Mouse (Mus musculus) liver, postnatal 0 days (tissue): ENCODE measurements at regions not wholly inside any gene's neighbourhood (a gene's known extent, or its start where the extent isn't known, plus 50 kb on each side); places are given as distances from the start of the nearest gene placed in this dataset.

Experiments
- CTCF ChIP-seq: sonication (generic); IDR thresholded peaks from 2 replicates; pipeline ENCODE4 v1.5.1; 2016; ENCODE audit warnings: antibody characterized with exemption, low read depth
- EP300 ChIP-seq: IDR thresholded peaks from 2 replicates; pipeline ENCODE4 v1.6.1; 2016; ENCODE audit warnings: antibody characterized with exemption, low read depth, mild to moderate bottlenecking

GRCm38 (mm10) chr1:35402995-35403394 is 553.2 kb downstream of the Plekhb2 start:
- TF ChIP-seq CTCF (no peak), EP300 (no peak)
